13 mouse cellular contexts compared by ENCODE assay signal in the genomic region with DNA sequence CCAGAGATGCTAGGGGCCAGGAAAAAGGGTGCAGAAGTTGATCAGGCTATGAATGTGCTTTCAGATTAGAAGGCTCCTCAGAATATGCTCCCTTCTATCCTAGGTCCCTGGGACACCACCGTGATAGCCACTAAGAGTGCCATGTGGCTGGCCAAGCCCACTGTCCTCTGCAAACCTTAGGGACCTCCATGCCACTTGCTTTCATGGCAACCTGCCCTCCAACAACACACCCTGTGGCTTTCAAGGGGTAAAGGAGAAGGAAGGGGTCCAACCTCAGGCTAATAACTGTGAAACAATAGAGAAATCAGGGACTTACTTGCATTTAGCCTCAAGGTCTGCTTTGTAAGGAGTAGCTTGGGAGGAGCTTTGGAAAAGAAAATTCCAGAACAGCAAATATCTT. TPM values are rescaled to one million over a fixed set of nuclear protein-coding genes. Genes with fewer than 3 reads are reported as not detected.
DNase-seq lines count a peak whose midpoint lies in the region; ATAC-seq and TF ChIP-seq lines count a peak whose summit lies in the region.
"Had no signal": no experiment of that assay in that cellular context is flagged by ENCODE, and none has a peak within 500 bp of the region (broad histone marks: within the 10 kb centered on the region; RNA-seq: fewer than 3 reads in every experiment).

No protein-coding gene starts in this region.

- no peaks in the 10 kb centered on the region for H3K36me3 ChIP-seq in forebrain, embryonic 13.5 days (ENCODE audit: poor library complexity, severe bottlenecking)
- H3K36me3 ChIP-seq in forebrain, embryonic 14.5 days (ENCODE audit: control insufficient read depth, insufficient read depth, low read length) = no peaks in the 10 kb centered on the region
- no peaks in the 10 kb centered on the region for H3K36me3 ChIP-seq in hindbrain, embryonic 15.5 days
- H3K36me3 ChIP-seq in hindbrain, embryonic 12.5 days = no peaks in the 10 kb centered on the region
- no peaks in the 10 kb centered on the region for H3K36me3 ChIP-seq in lung, embryonic 14.5 days (ENCODE audit: insufficient read depth)
- no peaks in the 10 kb centered on the region for H3K36me3 ChIP-seq in liver, embryonic 14.5 days (replicated peaks; ENCODE audit: control insufficient read depth, insufficient read depth, low read depth)
- H3K36me3 ChIP-seq: embryonic facial prominence, embryonic 12.5 days had no signal

- TF ChIP-seq CTCF in lung, embryonic 14.5 days (IDR thresholded peaks at IDR 0.05; ENCODE audit: low read depth) = no peak
- no peak for TF ChIP-seq CTCF in lung, adult 2 months (IDR thresholded peaks at IDR 0.05; ENCODE audit: insufficient read depth, low read length)
- TF ChIP-seq CTCF in liver, embryonic 14.5 days (IDR thresholded peaks at IDR 0.05; ENCODE audit: low read depth) = no peak

- no peak for ATAC-seq in forebrain, embryonic 13.5 days
- no peak for ATAC-seq in forebrain, embryonic 14.5 days
- ATAC-seq in hindbrain, embryonic 15.5 days (ENCODE audit: low FRiP score, low read depth) = no peak
- ATAC-seq in hindbrain, embryonic 12.5 days (ENCODE audit: low FRiP score) = no peak
- ATAC-seq in lung, embryonic 14.5 days (ENCODE audit: insufficient read depth) = no peak
- no peak for ATAC-seq in liver, embryonic 14.5 days (ENCODE audit: insufficient read depth)
- ATAC-seq: intestine, postnatal 0 days had no signal

- no peak overlapping the region for H3K4me3 ChIP-seq in forebrain, embryonic 13.5 days
- H3K4me3 ChIP-seq in forebrain, embryonic 14.5 days (ENCODE audit: low read depth, low read length) = no peak overlapping the region
- H3K4me3 ChIP-seq in hindbrain, embryonic 15.5 days = no peak overlapping the region
- no peak overlapping the region for H3K4me3 ChIP-seq in hindbrain, embryonic 12.5 days
- H3K4me3 ChIP-seq in lung, embryonic 14.5 days (ENCODE audit: low read depth, low read length) = no peak overlapping the region
- H3K4me3 ChIP-seq in lung, adult 2 months (replicated peaks; ENCODE audit: extremely low read depth, low read depth, low read length) = no peak overlapping the region
- H3K4me3 ChIP-seq in liver, embryonic 14.5 days (ENCODE audit: insufficient read depth in 1 of 2, low read depth in 2 of 2, low read length in 2 of 2) = no peak overlapping the region
- H3K4me3 ChIP-seq: embryonic facial prominence, embryonic 12.5 days; left cerebral cortex, adult 2 months had no signal

- no peaks in the 10 kb centered on the region for H3K9me3 ChIP-seq in forebrain, embryonic 13.5 days (replicated peaks)
- no peaks in the 10 kb centered on the region for H3K9me3 ChIP-seq in forebrain, embryonic 14.5 days (replicated peaks; ENCODE audit: control insufficient read depth, low read length)
- H3K9me3 ChIP-seq in hindbrain, embryonic 15.5 days = no peaks in the 10 kb centered on the region
- H3K9me3 ChIP-seq in hindbrain, embryonic 12.5 days (replicated peaks) = no peaks in the 10 kb centered on the region
- no peaks in the 10 kb centered on the region for H3K9me3 ChIP-seq in lung, embryonic 14.5 days (ENCODE audit: low read depth, low read length)
- no peaks in the 10 kb centered on the region for H3K9me3 ChIP-seq in liver, embryonic 14.5 days (ENCODE audit: control insufficient read depth, low read length)
- H3K9me3 ChIP-seq: embryonic facial prominence, embryonic 12.5 days had no signal

- no peak overlapping the region for H3K27ac ChIP-seq in forebrain, embryonic 13.5 days
- H3K27ac ChIP-seq in forebrain, embryonic 14.5 days (ENCODE audit: low read depth, low read length) = no peak overlapping the region
- H3K27ac ChIP-seq in hindbrain, embryonic 15.5 days (replicated peaks) = 0 out of 2 replicates have a peak overlapping the region, but pooled peaks have one; percentile 27
- H3K27ac ChIP-seq in hindbrain, embryonic 12.5 days = no peak overlapping the region
- H3K27ac ChIP-seq in lung, embryonic 14.5 days (ENCODE audit: low read depth) = no peak overlapping the region
- no peak overlapping the region for H3K27ac ChIP-seq in liver, embryonic 14.5 days
- H3K27ac ChIP-seq: embryonic facial prominence, embryonic 12.5 days; left cerebral cortex, adult 2 months had no signal

- H3K9ac ChIP-seq in forebrain, embryonic 13.5 days = no peak overlapping the region
- no peak overlapping the region for H3K9ac ChIP-seq in forebrain, embryonic 14.5 days (ENCODE audit: low read length)
- no peak overlapping the region for H3K9ac ChIP-seq in hindbrain, embryonic 15.5 days
- H3K9ac ChIP-seq in hindbrain, embryonic 12.5 days = no peak overlapping the region
- no peak overlapping the region for H3K9ac ChIP-seq in lung, embryonic 14.5 days
- H3K9ac ChIP-seq in liver, embryonic 14.5 days (replicated peaks) = peak overlapping the region; percentile 31; the same call in 1 of the 2 replicates
- H3K9ac ChIP-seq: embryonic facial prominence, embryonic 12.5 days had no signal

- WGBS in forebrain, embryonic 13.5 days = 82% methylated on average over 1 of the region's 1 CpGs
- WGBS in forebrain, embryonic 14.5 days = 88% methylated on average over 1 of the region's 1 CpGs
- WGBS in hindbrain, embryonic 15.5 days = 83% methylated on average over 1 of the region's 1 CpGs
- WGBS in hindbrain, embryonic 12.5 days = 84% methylated on average over 1 of the region's 1 CpGs
- WGBS in lung, embryonic 14.5 days = 78% methylated on average over 1 of the region's 1 CpGs
- WGBS in lung, adult 2 months = 89% methylated on average over 1 of the region's 1 CpGs
- 69% methylated on average over 1 of the region's 1 CpGs for WGBS in liver, embryonic 14.5 days (ENCODE audit: insufficient replicate concordance)

- no peak for DNase-seq in forebrain, embryonic 14.5 days (ENCODE audit: low spot score)
- DNase-seq in lung, embryonic 14.5 days = no peak
- no peak for DNase-seq in lung, adult 2 months
- DNase-seq in liver, embryonic 14.5 days (ENCODE audit: low read depth in 3 of 3, low spot score in 3 of 3) = no peak
- DNase-seq in urinary bladder, postnatal 4 days (ENCODE audit: low spot score in 2 of 2) = no peak
- DNase-seq: thymus, postnatal 14 days had no signal

- no peak for TF ChIP-seq POLR2A in lung, adult 2 months (IDR thresholded peaks at IDR 0.05; ENCODE audit: borderline replicate concordance, extremely low read depth, low read depth, low read length)

- no peak for TF ChIP-seq EP300 in liver, embryonic 14.5 days (IDR thresholded peaks at IDR 0.05; ENCODE audit: low read depth)

- H3K4me2 ChIP-seq in forebrain, embryonic 13.5 days = 0 out of 2 replicates have a peak overlapping the region, but pooled peaks have one; percentile 10
- H3K4me2 ChIP-seq in forebrain, embryonic 14.5 days (ENCODE audit: low read length) = no peak overlapping the region
- peak overlapping the region; percentile 13; the same call in 1 of the 2 replicates for H3K4me2 ChIP-seq in hindbrain, embryonic 15.5 days
- H3K4me2 ChIP-seq in hindbrain, embryonic 12.5 days (replicated peaks) = no peak overlapping the region
- 0 out of 2 replicates have a peak overlapping the region, but pooled peaks have one; percentile 10 for H3K4me2 ChIP-seq in lung, embryonic 14.5 days
- H3K4me2 ChIP-seq in liver, embryonic 14.5 days (ENCODE audit: low read depth) = peak overlapping the region; percentile 9; the same call in 1 of the 2 replicates
- H3K4me2 ChIP-seq: embryonic facial prominence, embryonic 12.5 days had no signal

- peaks cover 26% of the 10 kb centered on the region for H3K4me1 ChIP-seq in forebrain, embryonic 13.5 days
- peaks cover 4% of the 10 kb centered on the region; the same call in 1 of the 2 replicates for H3K4me1 ChIP-seq in forebrain, embryonic 14.5 days (ENCODE audit: control insufficient read depth, insufficient read depth, low read length)
- H3K4me1 ChIP-seq in hindbrain, embryonic 15.5 days (replicated peaks) = peaks cover 32% of the 10 kb centered on the region
- peaks cover 17% of the 10 kb centered on the region for H3K4me1 ChIP-seq in hindbrain, embryonic 12.5 days
- peaks cover 4% of the 10 kb centered on the region; the same call in 1 of the 2 replicates for H3K4me1 ChIP-seq in lung, embryonic 14.5 days (ENCODE audit: insufficient read depth)
- peaks cover 7% of the 10 kb centered on the region; the same call in 1 of the 2 replicates for H3K4me1 ChIP-seq in lung, adult 2 months (ENCODE audit: control insufficient read depth, insufficient read depth, low read length)
- H3K4me1 ChIP-seq in liver, embryonic 14.5 days (replicated peaks; ENCODE audit: control insufficient read depth in 2 of 2, insufficient read depth in 2 of 2, low read length in 1 of 2) = peaks cover 34 to 36% of the 10 kb centered on the region in 2 experiments

- peaks cover 48% of the 10 kb centered on the region for H3K27me3 ChIP-seq in forebrain, embryonic 13.5 days
- peaks cover 16% of the 10 kb centered on the region for H3K27me3 ChIP-seq in forebrain, embryonic 14.5 days (replicated peaks; ENCODE audit: control insufficient read depth, insufficient read depth, low read length)
- no peaks in the 10 kb centered on the region for H3K27me3 ChIP-seq in hindbrain, embryonic 15.5 days
- peaks cover 24% of the 10 kb centered on the region for H3K27me3 ChIP-seq in hindbrain, embryonic 12.5 days
- H3K27me3 ChIP-seq in lung, embryonic 14.5 days (ENCODE audit: insufficient read depth, low read length) = peaks cover 10% of the 10 kb centered on the region; the same call in 1 of the 2 replicates
- peaks cover 6% of the 10 kb centered on the region; the same call in 1 of the 2 replicates for H3K27me3 ChIP-seq in liver, embryonic 14.5 days (ENCODE audit: control insufficient read depth, insufficient read depth, low read length)

RNA-seq across cellular contexts. Expression of a gene that starts 3.4 kb away (rescaled TPM):
- 10.2 and 12.8 TPM in 2 replicates for polyA plus RNA-seq in forebrain, embryonic 13.5 days (2015; fragmentation: Nextera tagmentation; extraction: Ambion mirVana)
- polyA plus RNA-seq in forebrain, embryonic 14.5 days (2014; fragmentation: Nextera tagmentation; extraction: Ambion mirVana) = 7.6 and 8.6 TPM in 2 replicates
- polyA plus RNA-seq in hindbrain, embryonic 15.5 days (2015; fragmentation: Nextera tagmentation; extraction: Ambion mirVana) = 21.4 and 21.6 TPM in 2 replicates
- 22.3 and 22.7 TPM in 2 replicates for polyA plus RNA-seq in hindbrain, embryonic 12.5 days (2016; fragmentation: Nextera tagmentation; extraction: Ambion mirVana)
- 14.6 and 15.6 TPM in 2 replicates for polyA plus RNA-seq in lung, embryonic 14.5 days (2014; fragmentation: Nextera tagmentation; extraction: Ambion mirVana)
- polyA plus RNA-seq in lung, adult 2 months (2012; rRNA removed) = 14.7 and 17.0 TPM in 2 replicates
- 4.4 and 5.3 TPM in 2 replicates for polyA plus RNA-seq in liver, embryonic 14.5 days (2012; rRNA removed)
- polyA plus RNA-seq in liver, embryonic 14.5 days (2014; fragmentation: Nextera tagmentation; extraction: Ambion mirVana) = 6.5 and 6.8 TPM in 2 replicates

RNA-seq across cellular contexts. Expression of a gene that starts 30.4 kb away (rescaled TPM):
- 0.16 TPM in 1 of 2 replicates, not detected in the other for polyA plus RNA-seq in forebrain, embryonic 13.5 days (2015; fragmentation: Nextera tagmentation; extraction: Ambion mirVana)
- not detected in 2 replicates for polyA plus RNA-seq in forebrain, embryonic 14.5 days (2014; fragmentation: Nextera tagmentation; extraction: Ambion mirVana)
- 0.17 TPM in 1 of 2 replicates, not detected in the other for polyA plus RNA-seq in hindbrain, embryonic 15.5 days (2015; fragmentation: Nextera tagmentation; extraction: Ambion mirVana)
- 0.12 TPM in 1 of 2 replicates, not detected in the other for polyA plus RNA-seq in hindbrain, embryonic 12.5 days (2016; fragmentation: Nextera tagmentation; extraction: Ambion mirVana)
- 0.13 and 0.24 TPM in 2 replicates for polyA plus RNA-seq in lung, embryonic 14.5 days (2014; fragmentation: Nextera tagmentation; extraction: Ambion mirVana)
- not detected in 2 replicates for polyA plus RNA-seq in lung, adult 2 months (2012; rRNA removed)
- 0.01 TPM in 1 of 2 replicates, not detected in the other for polyA plus RNA-seq in liver, embryonic 14.5 days (2012; rRNA removed)
- polyA plus RNA-seq in liver, embryonic 14.5 days (2014; fragmentation: Nextera tagmentation; extraction: Ambion mirVana) = not detected in 2 replicates
- polyA plus RNA-seq: C2C12 had no signal

RNA-seq across cellular contexts. Expression of a gene that starts 34.3 kb away (rescaled TPM):
- polyA plus RNA-seq in forebrain, embryonic 13.5 days (2015; fragmentation: Nextera tagmentation; extraction: Ambion mirVana) = 133 and 138 TPM in 2 replicates
- polyA plus RNA-seq in forebrain, embryonic 14.5 days (2014; fragmentation: Nextera tagmentation; extraction: Ambion mirVana) = 143 and 151 TPM in 2 replicates
- 117 and 118 TPM in 2 replicates for polyA plus RNA-seq in hindbrain, embryonic 15.5 days (2015; fragmentation: Nextera tagmentation; extraction: Ambion mirVana)
- polyA plus RNA-seq in hindbrain, embryonic 12.5 days (2016; fragmentation: Nextera tagmentation; extraction: Ambion mirVana) = 120 and 121 TPM in 2 replicates
- polyA plus RNA-seq in lung, embryonic 14.5 days (2014; fragmentation: Nextera tagmentation; extraction: Ambion mirVana) = 160 and 165 TPM in 2 replicates
- 44.8 and 47.3 TPM in 2 replicates for polyA plus RNA-seq in lung, adult 2 months (2012; rRNA removed)
- 19.6 and 36.1 TPM in 2 replicates for polyA plus RNA-seq in liver, embryonic 14.5 days (2012; rRNA removed)
- polyA plus RNA-seq in liver, embryonic 14.5 days (2014; fragmentation: Nextera tagmentation; extraction: Ambion mirVana) = 78.3 and 80.5 TPM in 2 replicates

RNA-seq across cellular contexts. Expression of a gene that starts 57.7 kb away (rescaled TPM):
- 140 and 165 TPM in 2 replicates for polyA plus RNA-seq in forebrain, embryonic 13.5 days (2015; fragmentation: Nextera tagmentation; extraction: Ambion mirVana)
- polyA plus RNA-seq in forebrain, embryonic 14.5 days (2014; fragmentation: Nextera tagmentation; extraction: Ambion mirVana) = 127 and 165 TPM in 2 replicates
- 258 and 267 TPM in 2 replicates for polyA plus RNA-seq in hindbrain, embryonic 15.5 days (2015; fragmentation: Nextera tagmentation; extraction: Ambion mirVana)
- 148 and 150 TPM in 2 replicates for polyA plus RNA-seq in hindbrain, embryonic 12.5 days (2016; fragmentation: Nextera tagmentation; extraction: Ambion mirVana)
- polyA plus RNA-seq in lung, embryonic 14.5 days (2014; fragmentation: Nextera tagmentation; extraction: Ambion mirVana) = 79.4 and 81.3 TPM in 2 replicates
- 47.4 and 76.4 TPM in 2 replicates for polyA plus RNA-seq in lung, adult 2 months (2012; rRNA removed)
- polyA plus RNA-seq in liver, embryonic 14.5 days (2012; rRNA removed) = 12.5 and 13.9 TPM in 2 replicates
- polyA plus RNA-seq in liver, embryonic 14.5 days (2014; fragmentation: Nextera tagmentation; extraction: Ambion mirVana) = 20.0 and 23.7 TPM in 2 replicates

Comparison
In these comparisons a context has a peak if more than half of its experiments do, and no peak if none do; other contexts are left out.
1. H3K4me2 ChIP-seq: peak in forebrain, embryonic 13.5 days (single experiment), hindbrain, embryonic 15.5 days (single experiment), lung, embryonic 14.5 days (single experiment) and liver, embryonic 14.5 days (single experiment); none in forebrain, embryonic 14.5 days (single experiment) and hindbrain, embryonic 12.5 days (single experiment).